Mouse (Mus musculus): ENCODE measurements around the gene Mapk1ip1l. TPM values are rescaled to one million over a fixed set of nuclear protein-coding genes. Genes with fewer than 3 reads are reported as not detected.

The Mapk1ip1l gene
- 38.8 and 49.0 TPM in 2 replicates for polyA plus RNA-seq (2015; fragmentation: Nextera tagmentation; extraction: Ambion mirVana)

DNA sequence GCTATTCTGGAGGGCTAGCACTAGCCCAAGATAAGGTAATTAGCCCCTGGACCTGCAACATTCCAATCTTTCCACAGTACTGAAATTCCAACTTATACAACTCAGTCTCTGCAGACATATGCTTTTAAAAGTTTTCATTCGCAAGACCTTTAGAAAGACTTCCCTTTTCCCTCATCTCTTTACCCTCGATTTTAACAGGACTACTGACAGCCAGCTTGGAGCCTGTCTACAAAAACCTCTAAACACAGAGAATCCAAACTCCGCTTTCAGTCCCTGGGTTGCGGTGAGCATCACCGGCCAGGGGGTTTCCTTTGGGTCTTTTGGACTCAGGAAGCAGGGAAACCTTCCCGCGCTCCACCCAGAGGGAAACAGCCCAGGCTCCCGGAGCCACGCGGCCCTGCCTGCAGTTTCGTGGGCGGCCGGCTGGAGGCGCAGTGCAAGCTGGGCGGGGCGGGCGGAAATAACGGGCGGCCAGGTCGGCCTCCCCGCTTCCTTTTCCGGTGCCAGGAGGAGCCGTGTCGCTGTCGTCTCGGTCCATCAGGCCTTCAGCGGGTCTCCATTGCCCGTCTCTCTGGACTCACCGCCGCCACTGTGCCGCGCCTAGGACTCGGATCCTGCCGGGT, at the start of gene Mapk1ip1l:
Mapk1ip1l (plus strand) TSS at position 482 of the 623 bp plus-strand sequence.
- H3K4me2 ChIP-seq (ENCODE audit: low read length) = peak within 1 kb of the TSS; percentile 86
- no peaks in the 10 kb centered on the region for H3K9me3 ChIP-seq (ENCODE audit: control insufficient read depth, low read length)
- H3K4me1 ChIP-seq (ENCODE audit: control insufficient read depth, insufficient read depth, low read depth, low read length) = peaks cover 21% of the 10 kb centered on the region
- ATAC-seq = peak; percentile 94
- peak within 1 kb of the TSS; percentile 89 for H3K4me3 ChIP-seq (ENCODE audit: low read length)
- WGBS = under 1% methylated on average over 34 of the region's 34 CpGs
- H3K36me3 ChIP-seq (ENCODE audit: control insufficient read depth, insufficient read depth, low read length) = no peaks in the 10 kb centered on the region
- H3K27me3 ChIP-seq (replicated peaks; ENCODE audit: control insufficient read depth, insufficient read depth, low read length) = no peaks in the 10 kb centered on the region
- peak within 1 kb of the TSS; percentile 99 for H3K27ac ChIP-seq (ENCODE audit: low read depth, low read length)
- peak within 1 kb of the TSS; percentile 98 for H3K9ac ChIP-seq (ENCODE audit: low read depth, low read length)

DNA sequence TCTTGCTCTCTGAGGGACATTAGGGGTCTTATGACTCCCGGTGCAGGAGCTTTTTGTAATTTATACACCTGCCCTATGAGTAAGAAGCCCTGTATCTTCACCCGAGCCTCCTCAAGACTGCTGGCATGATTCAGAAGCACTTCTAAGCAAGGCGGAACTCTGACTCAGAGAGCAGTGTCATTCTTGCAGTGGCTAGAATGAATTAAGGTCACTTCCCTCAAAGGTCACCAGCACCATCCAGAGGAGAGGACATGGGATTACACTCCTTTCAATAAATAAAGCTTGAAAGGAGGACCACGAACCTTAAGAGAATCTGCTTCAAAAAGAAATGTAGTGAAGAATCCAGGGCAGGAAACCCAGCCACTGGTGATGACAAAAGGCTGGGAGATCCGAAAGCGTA, 48.2 kb upstream of the Mapk1ip1l start:
- Histone ChIP-seq H3K36me3 (ENCODE audit: control insufficient read depth, insufficient read depth, low read length) (peaks cover 9% of the 10 kb centered on the region), H3K27ac (ENCODE audit: low read depth, low read length) (no peak overlapping the region), H3K4me3 (ENCODE audit: low read length) (no peak overlapping the region), H3K9ac (ENCODE audit: low read depth, low read length) (no peak overlapping the region), H3K9me3 (ENCODE audit: control insufficient read depth, low read length) (no peaks in the 10 kb centered on the region), H3K27me3 (replicated peaks; ENCODE audit: control insufficient read depth, insufficient read depth, low read length) (no peaks in the 10 kb centered on the region), H3K4me1 (ENCODE audit: control insufficient read depth, insufficient read depth, low read depth, low read length) (no peaks in the 10 kb centered on the region), H3K4me2 (ENCODE audit: low read length) (no peak overlapping the region)
- no peak for ATAC-seq
- WGBS = 91% methylated on average over 6 of the region's 6 CpGs

DNA sequence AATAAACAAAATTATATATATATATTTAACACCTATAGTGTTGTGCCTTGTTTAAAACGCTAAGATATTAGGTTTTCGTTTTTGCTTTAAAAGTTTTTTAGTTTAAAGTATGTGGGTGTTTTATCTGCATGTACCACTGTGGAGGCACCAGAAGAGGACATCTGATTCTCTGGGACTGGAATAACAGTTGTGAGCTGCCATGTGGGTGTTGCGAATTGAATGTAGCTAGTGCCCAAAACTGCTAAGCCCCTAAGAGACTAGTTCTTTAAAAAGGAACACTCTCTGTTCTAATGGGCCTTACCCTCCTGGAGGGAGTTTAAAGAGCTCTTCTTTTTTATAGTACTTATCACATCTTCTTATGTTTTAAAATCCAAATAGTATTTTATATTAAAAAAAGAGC, 33.2 kb upstream of the Mapk1ip1l start:
- no peaks in the 10 kb centered on the region for H3K9me3 ChIP-seq (ENCODE audit: control insufficient read depth, low read length)
- no peak overlapping the region for H3K4me2 ChIP-seq (ENCODE audit: low read length)
- no peak overlapping the region for H3K4me3 ChIP-seq (ENCODE audit: low read length)
- H3K36me3 ChIP-seq (ENCODE audit: control insufficient read depth, insufficient read depth, low read length) = peaks cover 31% of the 10 kb centered on the region
- H3K9ac ChIP-seq (ENCODE audit: low read depth, low read length) = no peak overlapping the region
- ATAC-seq = no peak
- no peaks in the 10 kb centered on the region for H3K27me3 ChIP-seq (replicated peaks; ENCODE audit: control insufficient read depth, insufficient read depth, low read length)
- H3K27ac ChIP-seq (ENCODE audit: low read depth, low read length) = no peak overlapping the region
- H3K4me1 ChIP-seq (ENCODE audit: control insufficient read depth, insufficient read depth, low read depth, low read length) = no peaks in the 10 kb centered on the region
- WGBS = 96% methylated on average over 3 of the region's 3 CpGs

DNA sequence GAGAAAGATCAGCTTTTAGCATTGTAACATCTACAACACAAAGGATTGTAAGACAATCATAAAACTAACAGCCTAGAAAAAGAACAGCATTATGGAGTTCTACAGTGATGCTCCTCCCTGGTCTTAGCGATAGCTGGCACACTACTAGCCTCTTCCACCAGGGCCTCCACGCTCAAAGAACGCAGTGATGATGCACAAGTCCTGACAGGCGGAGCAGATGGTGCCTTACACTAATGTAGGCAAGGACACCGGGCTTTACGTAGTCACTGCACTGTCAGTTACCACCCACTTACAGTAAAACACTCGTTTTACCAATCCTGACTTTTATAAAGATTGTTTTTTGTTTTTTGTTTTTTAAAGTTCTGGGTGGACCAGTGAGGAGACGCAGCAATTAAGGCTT, 32.2 kb upstream of the Mapk1ip1l start:
- Histone ChIP-seq H3K27me3 (replicated peaks; ENCODE audit: control insufficient read depth, insufficient read depth, low read length) (no peaks in the 10 kb centered on the region), H3K4me3 (ENCODE audit: low read length) (no peak overlapping the region), H3K4me2 (ENCODE audit: low read length) (no peak overlapping the region), H3K9ac (ENCODE audit: low read depth, low read length) (no peak overlapping the region), H3K4me1 (ENCODE audit: control insufficient read depth, insufficient read depth, low read depth, low read length) (no peaks in the 10 kb centered on the region), H3K36me3 (ENCODE audit: control insufficient read depth, insufficient read depth, low read length) (peaks cover 25% of the 10 kb centered on the region), H3K9me3 (ENCODE audit: control insufficient read depth, low read length) (no peaks in the 10 kb centered on the region), H3K27ac (ENCODE audit: low read depth, low read length) (no peak overlapping the region)
- ATAC-seq = no peak
- WGBS = 90% methylated on average over 8 of the region's 8 CpGs

- no peaks in the 10 kb centered on the region for H3K9me3 ChIP-seq (ENCODE audit: control insufficient read depth, low read length)
- 97% methylated on average over 4 of the region's 4 CpGs for WGBS
- peaks cover 29% of the 10 kb centered on the region for H3K36me3 ChIP-seq (ENCODE audit: control insufficient read depth, insufficient read depth, low read length)
- H3K27me3 ChIP-seq (replicated peaks; ENCODE audit: control insufficient read depth, insufficient read depth, low read length) = no peaks in the 10 kb centered on the region
- ATAC-seq = no peak
- no peak overlapping the region for H3K4me2 ChIP-seq (ENCODE audit: low read length)
- no peak overlapping the region for H3K9ac ChIP-seq (ENCODE audit: low read depth, low read length)
- no peaks in the 10 kb centered on the region for H3K4me1 ChIP-seq (ENCODE audit: control insufficient read depth, insufficient read depth, low read depth, low read length)
- H3K4me3 ChIP-seq (ENCODE audit: low read length) = no peak overlapping the region
- H3K27ac ChIP-seq (ENCODE audit: low read depth, low read length) = no peak overlapping the region
Measured at GRCm38 (mm10) chr14:47269056-47269455, 29.0 kb upstream of the Mapk1ip1l start.

DNA sequence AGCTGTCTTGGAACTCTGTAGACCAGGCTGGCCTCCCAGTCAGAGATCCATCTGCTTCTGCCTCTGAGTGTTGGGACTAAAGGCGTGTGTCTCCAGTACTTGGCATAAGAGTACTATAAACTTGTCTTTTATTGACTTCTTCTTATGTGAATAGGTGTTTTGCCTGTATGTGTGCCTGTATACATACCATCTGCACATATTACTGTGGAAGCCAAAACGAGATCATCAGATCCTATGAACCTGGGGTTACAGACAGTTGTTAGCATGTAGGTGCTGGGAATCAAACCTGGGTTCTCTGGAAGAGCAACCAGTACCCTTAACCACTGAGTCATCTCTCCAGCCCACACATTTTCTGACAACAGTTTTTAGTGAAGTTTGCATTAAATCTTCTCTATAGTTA, 28.4 kb upstream of the Mapk1ip1l start:
- no peak overlapping the region for H3K27ac ChIP-seq (ENCODE audit: low read depth, low read length)
- H3K4me1 ChIP-seq (ENCODE audit: control insufficient read depth, insufficient read depth, low read depth, low read length) = no peaks in the 10 kb centered on the region
- WGBS = 100% methylated on average over 2 of the region's 2 CpGs
- no peak overlapping the region for H3K9ac ChIP-seq (ENCODE audit: low read depth, low read length)
- peaks cover 29% of the 10 kb centered on the region for H3K36me3 ChIP-seq (ENCODE audit: control insufficient read depth, insufficient read depth, low read length)
- ATAC-seq = no peak
- no peak overlapping the region for H3K4me2 ChIP-seq (ENCODE audit: low read length)
- H3K27me3 ChIP-seq (replicated peaks; ENCODE audit: control insufficient read depth, insufficient read depth, low read length) = no peaks in the 10 kb centered on the region
- H3K4me3 ChIP-seq (ENCODE audit: low read length) = no peak overlapping the region
- H3K9me3 ChIP-seq (ENCODE audit: control insufficient read depth, low read length) = no peaks in the 10 kb centered on the region

DNA sequence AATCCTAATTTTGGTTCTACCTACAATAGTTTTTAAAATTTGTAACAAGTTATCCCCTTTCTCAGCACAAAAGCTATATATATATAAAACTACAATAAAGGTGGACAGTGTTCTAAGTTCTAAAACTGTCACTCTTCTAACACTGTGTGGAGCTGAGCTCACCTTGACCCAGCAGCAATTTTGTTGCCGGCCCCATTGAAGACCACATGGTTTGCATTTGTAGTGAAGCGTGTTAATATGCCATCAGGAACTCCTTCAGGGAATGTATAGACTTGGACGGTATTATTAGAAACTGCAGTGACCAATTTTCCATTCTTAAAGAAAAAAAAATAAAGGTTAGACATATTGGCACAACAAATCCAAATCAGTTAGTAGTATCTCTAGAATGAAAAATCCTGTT, 24.3 kb upstream of the Mapk1ip1l start:
- no peaks in the 10 kb centered on the region for H3K9me3 ChIP-seq (ENCODE audit: control insufficient read depth, low read length)
- WGBS = 86% methylated on average over 3 of the region's 3 CpGs
- H3K27ac ChIP-seq (ENCODE audit: low read depth, low read length) = no peak overlapping the region
- no peaks in the 10 kb centered on the region for H3K27me3 ChIP-seq (replicated peaks; ENCODE audit: control insufficient read depth, insufficient read depth, low read length)
- ATAC-seq = no peak
- peaks cover 17% of the 10 kb centered on the region for H3K4me1 ChIP-seq (ENCODE audit: control insufficient read depth, insufficient read depth, low read depth, low read length)
- no peak overlapping the region for H3K9ac ChIP-seq (ENCODE audit: low read depth, low read length)
- H3K36me3 ChIP-seq (ENCODE audit: control insufficient read depth, insufficient read depth, low read length) = peaks cover 12% of the 10 kb centered on the region
- no peak overlapping the region for H3K4me2 ChIP-seq (ENCODE audit: low read length)
- H3K4me3 ChIP-seq (ENCODE audit: low read length) = no peak overlapping the region

GRCm38 (mm10) chr14:47275417-47275816, 22.6 kb upstream of the Mapk1ip1l start:
- ATAC-seq = no peak
- Histone ChIP-seq H3K9ac (ENCODE audit: low read depth, low read length) (peak overlapping the region; percentile 22; the same call in 1 of the 2 replicates), H3K4me3 (ENCODE audit: low read length) (peak overlapping the region; percentile 84), H3K9me3 (ENCODE audit: control insufficient read depth, low read length) (no peaks in the 10 kb centered on the region), H3K4me1 (ENCODE audit: control insufficient read depth, insufficient read depth, low read depth, low read length) (peaks cover 17% of the 10 kb centered on the region), H3K27ac (ENCODE audit: low read depth, low read length) (no peak overlapping the region), H3K4me2 (ENCODE audit: low read length) (peak overlapping the region; percentile 84), H3K36me3 (ENCODE audit: control insufficient read depth, insufficient read depth, low read length) (peaks cover 5% of the 10 kb centered on the region; the same call in 1 of the 2 replicates), H3K27me3 (replicated peaks; ENCODE audit: control insufficient read depth, insufficient read depth, low read length) (no peaks in the 10 kb centered on the region)
- 26% methylated on average over 3 of the region's 3 CpGs for WGBS

GRCm38 (mm10) chr14:47276036-47276603, 21.9 kb upstream of the Mapk1ip1l start:
- no peaks in the 10 kb centered on the region for H3K27me3 ChIP-seq (replicated peaks; ENCODE audit: control insufficient read depth, insufficient read depth, low read length)
- H3K4me1 ChIP-seq (ENCODE audit: control insufficient read depth, insufficient read depth, low read depth, low read length) = peaks cover 17% of the 10 kb centered on the region
- H3K9me3 ChIP-seq (ENCODE audit: control insufficient read depth, low read length) = no peaks in the 10 kb centered on the region
- H3K36me3 ChIP-seq (ENCODE audit: control insufficient read depth, insufficient read depth, low read length) = peaks cover 5% of the 10 kb centered on the region; the same call in 1 of the 2 replicates
- H3K4me3 ChIP-seq (ENCODE audit: low read length) = peak overlapping the region; percentile 84
- 2% methylated on average over 22 of the region's 22 CpGs for WGBS
- peak; percentile 0 for ATAC-seq
- H3K4me2 ChIP-seq (ENCODE audit: low read length) = peak overlapping the region; percentile 84
- peak overlapping the region; percentile 93 for H3K27ac ChIP-seq (ENCODE audit: low read depth, low read length)
- H3K9ac ChIP-seq (ENCODE audit: low read depth, low read length) = peak overlapping the region; percentile 84
